Comparison of ENCODE assay signal across 21 mouse cellular contexts in the genomic region with DNA sequence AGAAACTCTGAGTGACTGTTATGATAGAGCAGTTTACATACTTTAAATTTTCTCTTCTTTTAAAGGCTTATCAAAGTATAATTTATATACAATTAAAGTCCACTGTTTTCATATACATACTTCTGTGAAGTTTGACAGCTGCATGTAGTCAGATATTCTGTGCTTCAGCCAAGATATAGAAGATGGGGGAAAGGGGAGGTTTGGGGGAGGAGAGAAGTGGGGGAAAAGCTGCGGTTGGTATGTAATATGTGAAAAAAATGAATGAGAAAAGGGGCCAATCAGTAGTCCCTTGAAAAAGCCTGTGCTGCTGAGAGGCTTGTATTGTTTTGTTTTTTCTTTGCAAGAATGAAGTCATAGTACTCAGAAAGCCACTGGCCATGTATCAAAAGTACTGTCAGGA.
DNase-seq lines count a peak whose midpoint lies in the region; ATAC-seq lines count a peak whose summit lies in the region.
"Had no signal": no experiment of that assay in that cellular context is flagged by ENCODE, and none has a peak within 500 bp of the region (broad histone marks: within the 10 kb centered on the region; RNA-seq: fewer than 3 reads in every experiment).

No protein-coding gene starts in this region.

- WGBS in kidney, embryonic 15.5 days: 58% methylated on average over 1 of the region's 1 CpGs
- 49% methylated on average over 1 of the region's 1 CpGs for WGBS in lung, embryonic 16.5 days
- WGBS in intestine, embryonic 16.5 days: 57% methylated on average over 1 of the region's 1 CpGs

- H3K36me3 ChIP-seq in kidney, embryonic 15.5 days: peaks cover 46% of the 10 kb centered on the region
- peaks cover 11% of the 10 kb centered on the region; the same call in 1 of the 2 replicates for H3K36me3 ChIP-seq in lung, embryonic 16.5 days (ENCODE audit: control insufficient read depth, insufficient read depth, low read length)
- H3K36me3 ChIP-seq in intestine, embryonic 16.5 days (ENCODE audit: control insufficient read depth, insufficient read depth, low read length): peaks cover 11% of the 10 kb centered on the region; the same call in 1 of the 2 replicates

- H3K9ac ChIP-seq in kidney, embryonic 15.5 days: no peak overlapping the region
- H3K9ac ChIP-seq in lung, embryonic 16.5 days (ENCODE audit: low read length): no peak overlapping the region
- H3K9ac ChIP-seq in intestine, embryonic 16.5 days (ENCODE audit: low read depth, low read length): no peak overlapping the region
- H3K9ac ChIP-seq: embryonic facial prominence, embryonic 13.5 days; forebrain, embryonic 12.5 days; heart, embryonic 15.5 days had no signal

- DNase-seq in kidney, postnatal 25 days: no peak
- no peak for DNase-seq in lung, postnatal 36 days
- DNase-seq in thymus, postnatal 4 days: no peak
- DNase-seq: adrenal gland, postnatal 14 days; cerebellum, adult 11-12 months; cerebellum, adult 9-10 months; cerebellum, postnatal 25 days; gastrocnemius, postnatal 14 days; heart, adult 2 months; heart, postnatal 14 days had no signal

- H3K4me1 ChIP-seq in kidney, embryonic 15.5 days: no peaks in the 10 kb centered on the region
- no peaks in the 10 kb centered on the region for H3K4me1 ChIP-seq in lung, embryonic 16.5 days (replicated peaks; ENCODE audit: control insufficient read depth, insufficient read depth, low read length)
- H3K4me1 ChIP-seq in intestine, embryonic 16.5 days (ENCODE audit: control insufficient read depth, insufficient read depth, low read length): no peaks in the 10 kb centered on the region
- H3K4me1 ChIP-seq: embryonic facial prominence, embryonic 13.5 days; heart, embryonic 15.5 days had no signal

- H3K4me3 ChIP-seq in kidney, embryonic 15.5 days (replicated peaks): no peak overlapping the region
- H3K4me3 ChIP-seq in lung, embryonic 16.5 days (ENCODE audit: low read length): no peak overlapping the region
- no peak overlapping the region for H3K4me3 ChIP-seq in intestine, embryonic 16.5 days (ENCODE audit: low read length)
- H3K4me3 ChIP-seq: embryonic facial prominence, embryonic 13.5 days; forebrain, embryonic 12.5 days; heart, adult 2 months; heart, embryonic 15.5 days had no signal

- ATAC-seq in kidney, embryonic 15.5 days (replicated peaks; ENCODE audit: low FRiP score): peak; percentile 58; the same call in 1 of the 2 replicates
- ATAC-seq in lung, embryonic 16.5 days (ENCODE audit: low read depth): peak; percentile 60
- ATAC-seq in intestine, embryonic 16.5 days: peak; percentile 53; the same call in 1 of the 2 replicates
- ATAC-seq: activated CD4-positive, CD25-positive, alpha-beta regulatory T cell, adult 4 months; forebrain, embryonic 16.5 days; Patski had no signal

- H3K27ac ChIP-seq in kidney, embryonic 15.5 days: 0 out of 2 replicates have a peak overlapping the region, but pooled peaks have one; percentile 37
- no peak overlapping the region for H3K27ac ChIP-seq in lung, embryonic 16.5 days (ENCODE audit: low read length)
- H3K27ac ChIP-seq in intestine, embryonic 16.5 days (ENCODE audit: low read length): no peak overlapping the region
- H3K27ac ChIP-seq: embryonic facial prominence, embryonic 13.5 days; forebrain, embryonic 12.5 days; heart, adult 2 months; heart, embryonic 15.5 days had no signal

- no peaks in the 10 kb centered on the region for H3K27me3 ChIP-seq in kidney, embryonic 15.5 days
- no peaks in the 10 kb centered on the region for H3K27me3 ChIP-seq in lung, embryonic 16.5 days (ENCODE audit: control insufficient read depth, insufficient read depth, low read depth, low read length)
- no peaks in the 10 kb centered on the region for H3K27me3 ChIP-seq in intestine, embryonic 16.5 days (replicated peaks; ENCODE audit: control insufficient read depth, insufficient read depth, low read length)
- H3K27me3 ChIP-seq: CH12.LX; embryonic facial prominence, embryonic 13.5 days; forebrain, embryonic 12.5 days; heart, embryonic 15.5 days; Patski had no signal

- no peaks in the 10 kb centered on the region for H3K9me3 ChIP-seq in kidney, embryonic 15.5 days (replicated peaks)
- no peaks in the 10 kb centered on the region for H3K9me3 ChIP-seq in lung, embryonic 16.5 days (ENCODE audit: control insufficient read depth, low read length)
- no peaks in the 10 kb centered on the region for H3K9me3 ChIP-seq in intestine, embryonic 16.5 days (ENCODE audit: control insufficient read depth, low read length)
- H3K9me3 ChIP-seq: embryonic facial prominence, embryonic 13.5 days; forebrain, embryonic 12.5 days; heart, embryonic 15.5 days had no signal

- H3K4me2 ChIP-seq in kidney, embryonic 15.5 days: no peak overlapping the region
- H3K4me2 ChIP-seq in lung, embryonic 16.5 days (ENCODE audit: low read depth, low read length): no peak overlapping the region
- no peak overlapping the region for H3K4me2 ChIP-seq in intestine, embryonic 16.5 days (ENCODE audit: low read depth, low read length)
- H3K4me2 ChIP-seq: embryonic facial prominence, embryonic 13.5 days; forebrain, embryonic 12.5 days; heart, embryonic 11.5 days; heart, embryonic 15.5 days had no signal
